Mouse (Mus musculus) lung, embryonic 15.5 days (tissue): ENCODE data around the gene Sgtb. TPM values are rescaled to one million over a fixed set of nuclear protein-coding genes. Genes with fewer than 3 reads are reported as not detected.

Experiments used
- polyA plus RNA-seq: library from polyadenylated mRNA; unstranded; fragments of >200 nt; fragmentation: Nextera tagmentation; extraction: Ambion mirVana; gene quantifications from 2 replicates; pipeline ENCODE4 v1.2.1, GENCODE M21; 2015

Gene Sgtb
- polyA plus RNA-seq, 1 experiment from 2014 or later: 5.5 TPM

Other genes starting within 250 kb of the Sgtb start
- 17.2 and 17.9 TPM in 2 replicates for gene Erbin, start 189.2 kb upstream of the Sgtb start, polyA plus RNA-seq
- 18.6 and 18.7 TPM in 2 replicates for gene Nln, start 127 bp upstream of the Sgtb start, polyA plus RNA-seq
- gene Trappc13, start 68.7 kb downstream of the Sgtb start, polyA plus RNA-seq: 57.5 and 63.8 TPM in 2 replicates
- 17.4 and 20.1 TPM in 2 replicates for gene Trim23, start 69.1 kb downstream of the Sgtb start, polyA plus RNA-seq
- gene Cenpk, start 118.9 kb downstream of the Sgtb start, polyA plus RNA-seq: 72.8 and 78.6 TPM in 2 replicates
- 16.0 and 16.4 TPM in 2 replicates for gene Ppwd1, start 119.1 kb downstream of the Sgtb start, polyA plus RNA-seq
- 2.9 and 3.6 TPM in 2 replicates for gene Adamts6, start 178.1 kb downstream of the Sgtb start, polyA plus RNA-seq